Mouse (Mus musculus): ENCODE data around the gene Rnls. TPM values are rescaled to one million over a fixed set of nuclear protein-coding genes. Genes with fewer than 3 reads are reported as not detected.
"Not testable (repeated sequence)": the region's sequence is repeated elsewhere in the genome, so short reads cannot be mapped to it uniquely, and the experiment has no call there.

The Rnls gene
- polyA plus RNA-seq (2012; rRNA removed) (1.0 and 1.2 TPM in 2 replicates), polyA plus RNA-seq (2014; fragmentation: Nextera tagmentation; extraction: Ambion mirVana) (6.9 and 7.3 TPM in 2 replicates)

GRCm38 (mm10) chr19:33391651-33392382 lies at the start of gene Rnls:
TSS of gene Rnls (minus strand) at chr19:33392295.
- Histone ChIP-seq H3K4me1 (ENCODE audit: control insufficient read depth, insufficient read depth, low read length) (no peaks in the 10 kb centered on the region), H3K9me3 (ENCODE audit: control insufficient read depth, low read length) (0 out of 2 replicates have a peak, but pooled peaks cover 4% of the 10 kb centered on the region), H3K4me2 (replicated peaks; ENCODE audit: low read depth, low read length, severe bottlenecking) (peak within 1 kb of the TSS; percentile 78), H3K4me3 (replicated peaks; ENCODE audit: low read length) (peak within 1 kb of the TSS; percentile 60), H3K9ac (ENCODE audit: low read depth, low read length, severe bottlenecking) (peak within 1 kb of the TSS; percentile 85), H3K27ac (replicated peaks; ENCODE audit: low read depth, low read length) (peak within 1 kb of the TSS; percentile 86), H3K27me3 (ENCODE audit: control insufficient read depth, insufficient read depth, low read length) (no peaks in the 10 kb centered on the region), H3K36me3 (ENCODE audit: control insufficient read depth, insufficient read depth, low read length) (no peaks in the 10 kb centered on the region)
- peak; percentile 69; the same call in 1 of the 2 replicates for TF ChIP-seq POLR2A (IDR thresholded peaks at IDR 0.05; ENCODE audit: borderline replicate concordance, extremely low read depth, insufficient read depth, insufficient read length)
- DNase-seq (ENCODE audit: low spot score) (peak; percentile 86), ATAC-seq (ENCODE audit: low FRiP score, low read depth) (peak; percentile 98)
- 2% methylated on average over 48 of the region's 48 CpGs for WGBS

- H3K4me2 ChIP-seq (replicated peaks; ENCODE audit: low read depth, low read length, severe bottlenecking): no peak overlapping the region
- H3K9me3 ChIP-seq (ENCODE audit: control insufficient read depth, low read length): no peaks in the 10 kb centered on the region
- TF ChIP-seq POLR2A (IDR thresholded peaks at IDR 0.05; ENCODE audit: borderline replicate concordance, extremely low read depth, insufficient read depth, insufficient read length): no peak
- DNase-seq (ENCODE audit: low spot score): no peak
- no peak overlapping the region for H3K4me3 ChIP-seq (replicated peaks; ENCODE audit: low read length)
- 47% methylated on average over 2 of the region's 2 CpGs for WGBS
- H3K27me3 ChIP-seq (ENCODE audit: control insufficient read depth, insufficient read depth, low read length): no peaks in the 10 kb centered on the region
- H3K27ac ChIP-seq (replicated peaks; ENCODE audit: low read depth, low read length): no peak overlapping the region
- no peaks in the 10 kb centered on the region for H3K4me1 ChIP-seq (ENCODE audit: control insufficient read depth, insufficient read depth, low read length)
- H3K9ac ChIP-seq (ENCODE audit: low read depth, low read length, severe bottlenecking): no peak overlapping the region
- no peak for ATAC-seq (ENCODE audit: low FRiP score, low read depth)
- no peaks in the 10 kb centered on the region for H3K36me3 ChIP-seq (ENCODE audit: control insufficient read depth, insufficient read depth, low read length)
Observed at GRCm38 (mm10) chr19:33429457-33429856, 37.4 kb upstream of the Rnls start.

GRCm38 (mm10) chr19:33419368-33419767 lies 27.3 kb upstream of the Rnls start:
- not testable (repeated sequence) for H3K4me2 ChIP-seq (replicated peaks; ENCODE audit: low read depth, low read length, severe bottlenecking); H3K27ac ChIP-seq (replicated peaks; ENCODE audit: low read depth, low read length); DNase-seq (ENCODE audit: low spot score); ATAC-seq (ENCODE audit: low FRiP score, low read depth); H3K27me3 ChIP-seq (ENCODE audit: control insufficient read depth, insufficient read depth, low read length); H3K36me3 ChIP-seq (ENCODE audit: control insufficient read depth, insufficient read depth, low read length); H3K9ac ChIP-seq (ENCODE audit: low read depth, low read length, severe bottlenecking); H3K9me3 ChIP-seq (ENCODE audit: control insufficient read depth, low read length); H3K4me1 ChIP-seq (ENCODE audit: control insufficient read depth, insufficient read depth, low read length); H3K4me3 ChIP-seq (replicated peaks; ENCODE audit: low read length)
- WGBS: 82% methylated on average over 9 of the region's 9 CpGs

GRCm38 (mm10) chr19:33380825-33381224 lies 11.3 kb downstream of the Rnls start:
- no peaks in the 10 kb centered on the region for H3K27me3 ChIP-seq (ENCODE audit: control insufficient read depth, insufficient read depth, low read length)
- no peak overlapping the region for H3K4me2 ChIP-seq (replicated peaks; ENCODE audit: low read depth, low read length, severe bottlenecking)
- H3K36me3 ChIP-seq (ENCODE audit: control insufficient read depth, insufficient read depth, low read length): no peaks in the 10 kb centered on the region
- H3K9ac ChIP-seq (ENCODE audit: low read depth, low read length, severe bottlenecking): no peak overlapping the region
- TF ChIP-seq POLR2A (IDR thresholded peaks at IDR 0.05; ENCODE audit: borderline replicate concordance, extremely low read depth, insufficient read depth, insufficient read length): no peak
- H3K9me3 ChIP-seq (ENCODE audit: control insufficient read depth, low read length): no peaks in the 10 kb centered on the region
- no peak for ATAC-seq (ENCODE audit: low FRiP score, low read depth)
- WGBS: 76% methylated on average over 2 of the region's 2 CpGs
- no peak overlapping the region for H3K27ac ChIP-seq (replicated peaks; ENCODE audit: low read depth, low read length)
- DNase-seq (ENCODE audit: low spot score): no peak
- H3K4me3 ChIP-seq (replicated peaks; ENCODE audit: low read length): no peak overlapping the region
- no peaks in the 10 kb centered on the region for H3K4me1 ChIP-seq (ENCODE audit: control insufficient read depth, insufficient read depth, low read length)

GRCm38 (mm10) chr19:33380386-33380785 lies 11.7 kb downstream of the Rnls start:
- Histone ChIP-seq H3K4me3 (replicated peaks; ENCODE audit: low read length) (no peak overlapping the region), H3K27ac (replicated peaks; ENCODE audit: low read depth, low read length) (no peak overlapping the region), H3K9ac (ENCODE audit: low read depth, low read length, severe bottlenecking) (no peak overlapping the region), H3K4me1 (ENCODE audit: control insufficient read depth, insufficient read depth, low read length) (no peaks in the 10 kb centered on the region), H3K4me2 (replicated peaks; ENCODE audit: low read depth, low read length, severe bottlenecking) (no peak overlapping the region), H3K27me3 (ENCODE audit: control insufficient read depth, insufficient read depth, low read length) (no peaks in the 10 kb centered on the region), H3K9me3 (ENCODE audit: control insufficient read depth, low read length) (no peaks in the 10 kb centered on the region), H3K36me3 (ENCODE audit: control insufficient read depth, insufficient read depth, low read length) (no peaks in the 10 kb centered on the region)
- 8% methylated on average over 3 of the region's 3 CpGs for WGBS
- DNase-seq (ENCODE audit: low spot score) (peak; percentile 80), ATAC-seq (ENCODE audit: low FRiP score, low read depth) (no peak)
- no peak for TF ChIP-seq POLR2A (IDR thresholded peaks at IDR 0.05; ENCODE audit: borderline replicate concordance, extremely low read depth, insufficient read depth, insufficient read length)

All from limb, embryonic 14.5 days (tissue).